Mouse (Mus musculus) liver, embryonic 16.5 days (tissue): ENCODE data around the gene Heatr5b. TPM values are rescaled to one million over a fixed set of nuclear protein-coding genes. Genes with fewer than 3 reads are reported as not detected.

Source experiments
- ATAC-seq: fragments of 200-750 bp; cut with Nextera tagmentation; 2 replicates; pipeline ENCODE4 v1.8.0; 2017; ENCODE audit warnings: low read depth, mild to moderate bottlenecking, moderate number of reproducible peaks, moderate library complexity
- H3K27ac ChIP-seq: fragments of 300-500 bp; sonication (generic); 2 replicates; pipeline ENCODE4 v1.5.1; 2014; ENCODE audit warnings: mild to moderate bottlenecking, low read length
- H3K27me3 ChIP-seq: fragments of 300-500 bp; sonication (generic); 2 replicates; pipeline ENCODE4 v1.6.1; 2014; ENCODE audit warnings: low read depth, low read length, mixed read lengths; ENCODE audit not compliant: control insufficient read depth, insufficient read depth
- H3K36me3 ChIP-seq: fragments of 300-500 bp; sonication (generic); 2 replicates; pipeline ENCODE4 v1.6.1; 2014; ENCODE audit warnings: mild to moderate bottlenecking; ENCODE audit not compliant: control insufficient read depth, insufficient read depth
- H3K4me1 ChIP-seq: fragments of 300-500 bp; sonication (generic); 2 replicates; pipeline ENCODE4 v1.6.1; 2014; ENCODE audit warnings: low read depth, low read length, mixed read lengths; ENCODE audit not compliant: control insufficient read depth
- H3K4me2 ChIP-seq: fragments of 300-500 bp; sonication (generic); 2 replicates; pipeline ENCODE4 v1.6.1; 2014; ENCODE audit warnings: low read depth, low read length, mixed read lengths
- H3K4me3 ChIP-seq: fragments of 300-500 bp; sonication (generic); 2 replicates; pipeline ENCODE4 v1.5.1; 2014; ENCODE audit warnings: low read depth, mild to moderate bottlenecking, low read length
- H3K9ac ChIP-seq: fragments of 300-500 bp; sonication (generic); 2 replicates; pipeline ENCODE4 v1.6.1; 2014; ENCODE audit warnings: low read depth, low read length
- H3K9me3 ChIP-seq: fragments of 300-500 bp; sonication (generic); replicated peaks from 2 replicates; pipeline ENCODE4 v1.6.1; 2016; ENCODE audit warnings: low read length; ENCODE audit not compliant: control insufficient read depth
- WGBS: fragments of 180-500 bp; shearing (Covaris S2); extraction: QIAGEN DNeasy Blood & Tissue Kit; methylation state at CpG from one replicate; pipeline ENCODE4 v1.1.7; 2014; ENCODE audit not compliant: insufficient replicate concordance; 5-methylcytosine and 5-hydroxymethylcytosine counted together
- polyA plus RNA-seq: library from polyadenylated mRNA; unstranded; fragments of >200 nt; fragmentation: Nextera tagmentation; extraction: Ambion mirVana; gene quantifications from 2 replicates; pipeline ENCODE4 v1.2.1, GENCODE M21; 2015

Gene Heatr5b
- polyA plus RNA-seq, 1 experiment from 2014 or later: 4.7 TPM

- H3K9ac ChIP-seq: no peak overlapping the region
- H3K27me3 ChIP-seq: no peaks in the 10 kb centered on the region
- H3K9me3 ChIP-seq: no peaks in the 10 kb centered on the region
- no peaks in the 10 kb centered on the region for H3K4me1 ChIP-seq
- H3K4me2 ChIP-seq: no peak overlapping the region
- no peaks in the 10 kb centered on the region for H3K36me3 ChIP-seq
- WGBS: 76% methylated on average over 10 of the region's 10 CpGs
- ATAC-seq: no peak
- H3K4me3 ChIP-seq: no peak overlapping the region
- H3K27ac ChIP-seq: no peak overlapping the region
Measured at GRCm38 (mm10) chr17:78752064-78752463, 83.1 kb downstream of the Heatr5b start.

DNA sequence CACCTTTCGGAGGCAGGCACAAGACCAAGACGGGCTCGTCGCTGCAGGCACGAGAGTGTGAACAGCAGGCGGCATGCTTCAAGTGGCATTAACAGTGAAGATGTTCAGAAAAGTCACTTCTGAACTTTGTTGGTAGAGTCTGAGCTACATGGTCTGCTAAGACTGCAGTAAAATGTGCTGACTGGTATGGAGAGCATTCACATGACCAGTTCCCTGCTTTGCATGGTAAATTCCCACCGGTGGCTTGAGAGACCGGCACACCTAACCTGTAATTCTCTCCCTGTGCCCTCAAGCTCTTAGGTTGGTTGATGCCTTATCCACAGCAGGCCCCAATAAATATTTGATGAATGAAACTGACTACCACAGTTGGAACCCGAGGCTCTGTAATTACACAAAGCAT, 86.7 kb downstream of the Heatr5b start:
- Histone ChIP-seq H3K9ac (no peak overlapping the region), H3K27ac (no peak overlapping the region), H3K36me3 (no peaks in the 10 kb centered on the region), H3K4me1 (no peaks in the 10 kb centered on the region), H3K4me3 (no peak overlapping the region), H3K27me3 (no peaks in the 10 kb centered on the region), H3K4me2 (no peak overlapping the region), H3K9me3 (no peaks in the 10 kb centered on the region)
- no peak for ATAC-seq
- WGBS: 84% methylated on average over 9 of the region's 9 CpGs

GRCm38 (mm10) chr17:78738416-78738815, 96.7 kb downstream of the Heatr5b start:
- no peak for ATAC-seq
- Histone ChIP-seq H3K27me3 (no peaks in the 10 kb centered on the region), H3K9ac (no peak overlapping the region), H3K4me3 (no peak overlapping the region), H3K4me1 (peaks cover 18% of the 10 kb centered on the region), H3K9me3 (no peaks in the 10 kb centered on the region), H3K27ac (no peak overlapping the region), H3K36me3 (no peaks in the 10 kb centered on the region), H3K4me2 (no peak overlapping the region)
- WGBS: 40% methylated on average over 1 of the region's 1 CpGs

DNA sequence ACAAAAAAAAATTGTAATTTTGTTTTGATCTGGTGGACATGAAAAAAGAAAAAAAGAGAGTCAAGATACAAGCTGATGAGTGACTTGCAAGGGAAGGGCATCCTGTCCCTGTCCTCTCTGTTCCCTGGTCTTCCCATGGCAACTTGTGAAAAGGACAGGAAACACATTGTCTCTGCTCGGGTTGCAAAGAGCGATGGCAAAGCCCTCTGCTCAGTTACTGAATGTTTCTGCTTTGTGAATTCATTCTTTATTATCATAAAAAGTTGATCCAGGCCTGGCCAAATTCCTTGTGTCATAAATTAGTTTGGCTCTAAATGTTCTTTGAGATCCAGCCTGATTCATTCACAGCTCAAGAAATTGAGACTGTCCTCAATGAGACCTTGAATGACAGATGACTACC, 97.4 kb downstream of the Heatr5b start:
- H3K4me2 ChIP-seq: no peak overlapping the region
- WGBS: 56% methylated on average over 2 of the region's 2 CpGs
- H3K4me1 ChIP-seq: peaks cover 18% of the 10 kb centered on the region
- no peaks in the 10 kb centered on the region for H3K36me3 ChIP-seq
- H3K4me3 ChIP-seq: no peak overlapping the region
- H3K9ac ChIP-seq: no peak overlapping the region
- no peak for ATAC-seq
- H3K27ac ChIP-seq: no peak overlapping the region
- no peaks in the 10 kb centered on the region for H3K9me3 ChIP-seq
- H3K27me3 ChIP-seq: no peaks in the 10 kb centered on the region

GRCm38 (mm10) chr17:78737096-78737495, 98.1 kb downstream of the Heatr5b start, which contains the start of gene Strn:
Gene Strn, minus strand, starts transcription at chr17:78737196.
- H3K9me3 ChIP-seq: no peaks in the 10 kb centered on the region
- no peak for ATAC-seq
- H3K4me1 ChIP-seq: peaks cover 18% of the 10 kb centered on the region
- H3K9ac ChIP-seq: peak within 1 kb of the TSS; percentile 98
- peak within 1 kb of the TSS; percentile 96 for H3K27ac ChIP-seq
- H3K36me3 ChIP-seq: no peaks in the 10 kb centered on the region
- H3K27me3 ChIP-seq: no peaks in the 10 kb centered on the region
- peak within 1 kb of the TSS; percentile 89 for H3K4me2 ChIP-seq
- 36% methylated on average over 4 of the region's 4 CpGs for WGBS
- H3K4me3 ChIP-seq: peak within 1 kb of the TSS; percentile 96

GRCm38 (mm10) chr17:78736473-78736988, 98.6 kb downstream of the Heatr5b start:
- Histone ChIP-seq H3K4me1 (peaks cover 18% of the 10 kb centered on the region), H3K36me3 (no peaks in the 10 kb centered on the region), H3K4me2 (peak overlapping the region; percentile 89), H3K27me3 (no peaks in the 10 kb centered on the region), H3K9me3 (no peaks in the 10 kb centered on the region), H3K4me3 (peak overlapping the region; percentile 96), H3K27ac (peak overlapping the region; percentile 96), H3K9ac (peak overlapping the region; percentile 98)
- WGBS: under 1% methylated on average over 60 of the region's 60 CpGs
- ATAC-seq: peak; percentile 98

- ATAC-seq: peak; percentile 62
- under 1% methylated on average over 37 of the region's 39 CpGs for WGBS
Measured at GRCm38 (mm10) chr17:78735731-78736472, 99.3 kb downstream of the Heatr5b start.

GRCm38 (mm10) chr17:78734806-78735205, 100.4 kb downstream of the Heatr5b start:
- ATAC-seq: no peak
- peak overlapping the region; percentile 77 for H3K4me2 ChIP-seq
- H3K9ac ChIP-seq: no peak overlapping the region
- H3K27ac ChIP-seq: no peak overlapping the region
- H3K4me1 ChIP-seq: peaks cover 18% of the 10 kb centered on the region
- 71% methylated on average over 10 of the region's 10 CpGs for WGBS
- no peaks in the 10 kb centered on the region for H3K9me3 ChIP-seq
- H3K27me3 ChIP-seq: no peaks in the 10 kb centered on the region
- no peak overlapping the region; the same call in 1 of the 2 replicates for H3K4me3 ChIP-seq
- no peaks in the 10 kb centered on the region for H3K36me3 ChIP-seq

More at GRCm38 (mm10) chr17:78735731-78736472, 99.3 kb downstream of the Heatr5b start:
- H3K4me2 ChIP-seq: peak overlapping the region; percentile 77
- no peaks in the 10 kb centered on the region for H3K9me3 ChIP-seq
- H3K4me3 ChIP-seq: peak overlapping the region; percentile 96
- no peaks in the 10 kb centered on the region for H3K36me3 ChIP-seq
- peaks cover 18% of the 10 kb centered on the region for H3K4me1 ChIP-seq
- H3K27me3 ChIP-seq: no peaks in the 10 kb centered on the region
- peak overlapping the region; percentile 96 for H3K27ac ChIP-seq
- peak overlapping the region; percentile 98 for H3K9ac ChIP-seq

DNA sequence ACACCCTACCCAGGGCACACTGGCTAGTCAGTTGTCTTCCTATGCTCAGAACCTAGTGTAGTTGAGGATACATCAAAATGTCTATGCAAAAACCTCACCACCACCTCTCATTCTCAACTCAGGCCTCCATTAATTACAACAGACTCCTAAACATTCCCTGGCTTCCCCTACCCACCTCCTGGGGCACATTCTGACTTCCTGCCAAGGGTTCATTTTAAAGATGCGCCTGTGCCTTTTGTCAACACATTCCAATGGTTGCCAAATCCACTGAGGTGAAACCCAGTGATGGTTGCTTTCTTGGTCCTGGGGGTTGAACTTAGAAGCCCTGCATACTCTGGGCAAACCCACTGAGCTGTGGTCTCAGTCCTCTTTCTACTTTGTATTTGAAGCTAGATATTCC, 103.1 kb downstream of the Heatr5b start:
- no peak overlapping the region for H3K27ac ChIP-seq
- peaks cover 15% of the 10 kb centered on the region for H3K4me1 ChIP-seq
- 77% methylated on average over 1 of the region's 1 CpGs for WGBS
- H3K9me3 ChIP-seq: no peaks in the 10 kb centered on the region
- no peak for ATAC-seq
- H3K4me3 ChIP-seq: no peak overlapping the region
- H3K9ac ChIP-seq: no peak overlapping the region
- H3K36me3 ChIP-seq: no peaks in the 10 kb centered on the region
- no peak overlapping the region for H3K4me2 ChIP-seq
- H3K27me3 ChIP-seq: no peaks in the 10 kb centered on the region
